Mouse (Mus musculus): Measurements from ENCODE around the gene Med6. TPM values are rescaled to one million over a fixed set of nuclear protein-coding genes. Genes with fewer than 3 reads are reported as not detected.

Gene Med6
- polyA plus RNA-seq (2014; fragmentation: Nextera tagmentation; extraction: Ambion mirVana), result 39.5 and 46.1 TPM in 2 replicates

DNA sequence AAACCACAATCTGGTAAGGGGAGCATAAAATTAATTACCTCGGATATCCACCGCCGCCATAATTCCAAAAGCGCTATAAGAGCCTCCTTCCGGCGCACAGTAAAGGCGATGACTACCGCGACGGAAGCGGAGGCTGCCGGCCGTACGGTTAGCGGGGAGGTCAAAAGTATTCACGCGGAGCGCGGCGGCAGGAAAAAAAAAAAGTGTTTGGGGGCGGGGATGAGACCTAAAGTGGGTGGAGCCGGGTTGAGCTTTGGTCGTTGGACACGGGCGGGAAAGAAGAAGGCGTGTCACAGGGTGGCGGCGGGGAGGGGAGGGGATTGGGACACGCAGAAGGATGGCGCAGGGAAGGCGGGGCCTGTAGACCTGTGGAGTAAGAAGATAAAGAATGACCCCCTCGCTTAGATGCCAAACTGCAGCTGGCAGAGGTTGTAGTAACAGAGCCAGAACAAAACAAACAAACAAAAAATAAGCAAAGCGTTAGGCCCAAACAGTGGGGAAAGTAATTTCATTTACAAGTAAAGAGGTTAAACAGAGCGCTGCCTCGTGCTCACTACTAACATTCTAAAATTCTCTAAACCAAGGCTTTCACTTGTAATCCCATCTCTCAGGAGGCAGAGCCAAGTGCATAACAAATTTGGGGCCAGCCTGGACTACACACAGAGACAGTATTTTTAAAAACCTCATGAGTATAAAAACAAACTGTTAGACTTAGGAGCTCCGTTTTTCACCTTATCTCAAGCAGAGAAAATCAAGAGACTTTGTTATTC is at the start of gene Med6:
Med6 (minus strand) TSS at position 107 of the 770 bp plus-strand sequence.
- Histone ChIP-seq H3K4me3 (ENCODE audit: low read depth, low read length) (peak within 1 kb of the TSS; percentile 79), H3K9me3 (ENCODE audit: control insufficient read depth, low read length) (no peaks in the 10 kb centered on the region), H3K27ac (ENCODE audit: low read depth, low read length) (peak within 1 kb of the TSS; percentile 52; the same call in 1 of the 2 replicates), H3K36me3 (ENCODE audit: control insufficient read depth, insufficient read depth, low read length) (peaks cover 3% of the 10 kb centered on the region), H3K4me2 (ENCODE audit: low read depth, low read length) (peak within 1 kb of the TSS; percentile 83), H3K9ac (replicated peaks; ENCODE audit: low read depth, low read length) (peak within 1 kb of the TSS; percentile 80), H3K4me1 (ENCODE audit: control insufficient read depth, insufficient read depth, low read length) (peaks cover 4% of the 10 kb centered on the region; the same call in 1 of the 2 replicates), H3K27me3 (ENCODE audit: control insufficient read depth, insufficient read depth, low read length) (no peaks in the 10 kb centered on the region)
- 4% methylated on average over 36 of the region's 36 CpGs for WGBS
- peak; percentile 98 for ATAC-seq (ENCODE audit: low read depth)

GRCm38 (mm10) chr12:81642361-81643082 is 47.7 kb upstream of the Med6 start:
- ATAC-seq (ENCODE audit: low read depth), result peak; percentile 56; the same call in 1 of the 2 replicates
- Histone ChIP-seq H3K27ac (ENCODE audit: low read depth, low read length) (no peak overlapping the region), H3K4me2 (ENCODE audit: low read depth, low read length) (no peak overlapping the region), H3K27me3 (ENCODE audit: control insufficient read depth, insufficient read depth, low read length) (no peaks in the 10 kb centered on the region), H3K4me1 (ENCODE audit: control insufficient read depth, insufficient read depth, low read length) (no peaks in the 10 kb centered on the region), H3K9ac (replicated peaks; ENCODE audit: low read depth, low read length) (no peak overlapping the region), H3K4me3 (ENCODE audit: low read depth, low read length) (no peak overlapping the region), H3K9me3 (ENCODE audit: control insufficient read depth, low read length) (no peaks in the 10 kb centered on the region), H3K36me3 (ENCODE audit: control insufficient read depth, insufficient read depth, low read length) (no peaks in the 10 kb centered on the region)
- 33% methylated on average over 11 of the region's 11 CpGs for WGBS

- Histone ChIP-seq H3K27ac (ENCODE audit: low read depth, low read length) (no peak overlapping the region), H3K4me1 (ENCODE audit: control insufficient read depth, insufficient read depth, low read length) (no peaks in the 10 kb centered on the region), H3K9me3 (ENCODE audit: control insufficient read depth, low read length) (no peaks in the 10 kb centered on the region), H3K27me3 (ENCODE audit: control insufficient read depth, insufficient read depth, low read length) (no peaks in the 10 kb centered on the region), H3K36me3 (ENCODE audit: control insufficient read depth, insufficient read depth, low read length) (no peaks in the 10 kb centered on the region), H3K4me3 (ENCODE audit: low read depth, low read length) (no peak overlapping the region), H3K4me2 (ENCODE audit: low read depth, low read length) (no peak overlapping the region), H3K9ac (replicated peaks; ENCODE audit: low read depth, low read length) (no peak overlapping the region)
- ATAC-seq (ENCODE audit: low read depth), result no peak
- whole genome bisulfite sequencing, result 52% methylated on average over 5 of the region's 5 CpGs
Observed at GRCm38 (mm10) chr12:81640656-81641055, 45.8 kb upstream of the Med6 start.

DNA sequence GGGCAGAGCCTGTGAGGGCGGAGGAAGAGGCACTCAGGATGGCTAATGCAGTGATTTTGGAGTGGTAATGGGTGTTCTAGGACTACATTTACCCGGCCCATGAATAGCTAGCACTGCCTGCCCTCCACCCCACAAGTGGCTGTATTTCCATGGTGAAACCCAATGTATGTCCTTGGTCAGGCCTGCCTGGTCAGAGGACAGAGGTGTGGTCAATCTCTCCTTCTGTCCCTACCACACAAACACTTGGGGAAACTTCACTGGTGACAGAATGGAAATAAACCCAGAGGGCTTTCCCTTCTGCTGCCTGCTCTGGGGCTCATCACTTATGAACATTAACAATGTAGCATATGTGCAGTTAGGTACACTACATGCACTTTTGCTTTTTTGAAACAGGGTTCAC is 38.4 kb upstream of the Med6 start:
- Histone ChIP-seq H3K9ac (replicated peaks; ENCODE audit: low read depth, low read length) (no peak overlapping the region), H3K4me3 (ENCODE audit: low read depth, low read length) (no peak overlapping the region)
- 85% methylated on average over 2 of the region's 2 CpGs for whole genome bisulfite sequencing

DNA sequence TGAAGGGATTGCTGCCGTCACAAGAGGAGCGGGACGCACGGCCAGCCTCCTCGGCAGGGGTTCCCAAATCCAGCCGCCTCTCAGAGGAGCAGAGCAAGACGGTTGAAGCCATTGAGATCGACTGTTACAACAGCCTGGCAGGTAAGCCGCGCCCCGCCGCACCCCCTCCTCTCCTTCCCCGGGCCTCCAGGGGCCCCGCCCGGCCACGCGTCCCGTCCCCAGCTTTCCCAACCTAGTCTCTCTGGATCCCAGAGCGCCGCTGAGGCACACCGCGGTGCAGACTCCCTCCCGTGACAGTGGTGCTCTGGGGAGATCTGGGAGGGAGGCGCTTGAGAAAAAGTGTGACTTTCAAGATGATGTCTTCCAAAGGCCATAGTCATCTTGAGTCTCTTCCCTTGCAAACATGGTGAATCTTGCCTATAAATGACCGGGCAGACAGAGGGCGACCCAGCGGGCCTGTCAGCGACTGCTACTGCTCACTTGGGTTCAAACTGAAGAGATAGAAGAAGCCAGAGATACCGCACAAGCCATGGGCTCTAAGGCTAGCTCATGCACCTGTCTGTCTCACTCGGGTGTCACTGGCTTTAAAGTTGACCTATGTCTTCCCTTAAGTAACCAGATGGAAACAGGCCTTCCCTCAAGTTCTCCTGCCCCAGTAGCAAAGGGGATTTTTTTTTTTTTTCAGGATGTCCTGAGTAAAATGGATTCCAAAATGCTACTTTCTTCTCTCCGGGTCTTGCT is 37.0 kb upstream of the Med6 start:
- under 1% methylated on average over 31 of the region's 31 CpGs for WGBS
- no peaks in the 10 kb centered on the region for H3K27me3 ChIP-seq (ENCODE audit: control insufficient read depth, insufficient read depth, low read length)
- H3K36me3 ChIP-seq (ENCODE audit: control insufficient read depth, insufficient read depth, low read length), result no peaks in the 10 kb centered on the region
- no peaks in the 10 kb centered on the region for H3K9me3 ChIP-seq (ENCODE audit: control insufficient read depth, low read length)
- peak overlapping the region; percentile 88 for H3K27ac ChIP-seq (ENCODE audit: low read depth, low read length)
- H3K4me1 ChIP-seq (ENCODE audit: control insufficient read depth, insufficient read depth, low read length), result 0 out of 2 replicates have a peak, but pooled peaks cover 13% of the 10 kb centered on the region
- ATAC-seq (ENCODE audit: low read depth), result peak; percentile 47
- peak overlapping the region; percentile 82 for H3K4me2 ChIP-seq (ENCODE audit: low read depth, low read length)
- peak overlapping the region; percentile 60 for H3K4me3 ChIP-seq (ENCODE audit: low read depth, low read length)
- peak overlapping the region; percentile 80 for H3K9ac ChIP-seq (replicated peaks; ENCODE audit: low read depth, low read length)

More for the DNA sequence above, 38.4 kb upstream of the Med6 start:
- H3K27me3 ChIP-seq (ENCODE audit: control insufficient read depth, insufficient read depth, low read length), result no peaks in the 10 kb centered on the region
- ATAC-seq (ENCODE audit: low read depth), result no peak
- H3K4me1 ChIP-seq (ENCODE audit: control insufficient read depth, insufficient read depth, low read length), result 0 out of 2 replicates have a peak, but pooled peaks cover 13% of the 10 kb centered on the region
- no peak overlapping the region for H3K27ac ChIP-seq (ENCODE audit: low read depth, low read length)
- no peaks in the 10 kb centered on the region for H3K36me3 ChIP-seq (ENCODE audit: control insufficient read depth, insufficient read depth, low read length)
- peak overlapping the region; percentile 82 for H3K4me2 ChIP-seq (ENCODE audit: low read depth, low read length)
- H3K9me3 ChIP-seq (ENCODE audit: control insufficient read depth, low read length), result no peaks in the 10 kb centered on the region

GRCm38 (mm10) chr12:81630915-81631660 is 36.3 kb upstream of the Med6 start, which contains the start of gene Ttc9:
Ttc9 (plus strand) TSS chr12:81631249.
- Histone ChIP-seq H3K27me3 (ENCODE audit: control insufficient read depth, insufficient read depth, low read length) (no peaks in the 10 kb centered on the region), H3K9me3 (ENCODE audit: control insufficient read depth, low read length) (no peaks in the 10 kb centered on the region), H3K9ac (replicated peaks; ENCODE audit: low read depth, low read length) (peak within 1 kb of the TSS; percentile 80), H3K4me2 (ENCODE audit: low read depth, low read length) (peak within 1 kb of the TSS; percentile 82), H3K4me3 (ENCODE audit: low read depth, low read length) (peak within 1 kb of the TSS; percentile 60), H3K4me1 (ENCODE audit: control insufficient read depth, insufficient read depth, low read length) (0 out of 2 replicates have a peak, but pooled peaks cover 13% of the 10 kb centered on the region), H3K36me3 (ENCODE audit: control insufficient read depth, insufficient read depth, low read length) (no peaks in the 10 kb centered on the region), H3K27ac (ENCODE audit: low read depth, low read length) (peak within 1 kb of the TSS; percentile 88)
- peak; percentile 82 for ATAC-seq (ENCODE audit: low read depth)
- under 1% methylated on average over 63 of the region's 82 CpGs for WGBS

DNA sequence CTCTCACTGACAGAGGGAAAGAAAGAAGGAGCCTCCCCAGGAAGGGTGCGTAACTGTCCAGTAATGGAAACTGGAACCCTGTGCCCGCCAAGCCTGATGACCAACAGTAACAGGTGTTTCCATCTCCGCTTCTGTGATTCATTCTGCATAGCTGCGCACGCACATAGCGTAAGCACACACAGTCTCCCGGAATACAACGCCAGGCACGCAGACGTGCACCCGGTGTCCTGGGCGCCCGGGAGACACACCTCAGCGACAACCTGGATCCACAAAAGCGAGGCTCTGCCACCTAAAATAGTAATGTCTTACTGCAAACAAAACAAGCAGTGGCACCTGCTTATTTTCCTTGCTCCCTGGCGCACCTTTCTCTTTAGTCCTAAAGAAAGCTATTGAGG is 35.7 kb upstream of the Med6 start:
- Histone ChIP-seq H3K4me2 (ENCODE audit: low read depth, low read length) (peak overlapping the region; percentile 82), H3K27ac (ENCODE audit: low read depth, low read length) (peak overlapping the region; percentile 88), H3K9ac (replicated peaks; ENCODE audit: low read depth, low read length) (peak overlapping the region; percentile 80), H3K9me3 (ENCODE audit: control insufficient read depth, low read length) (no peaks in the 10 kb centered on the region), H3K4me1 (ENCODE audit: control insufficient read depth, insufficient read depth, low read length) (0 out of 2 replicates have a peak, but pooled peaks cover 13% of the 10 kb centered on the region), H3K4me3 (ENCODE audit: low read depth, low read length) (peak overlapping the region; percentile 60), H3K27me3 (ENCODE audit: control insufficient read depth, insufficient read depth, low read length) (no peaks in the 10 kb centered on the region), H3K36me3 (ENCODE audit: control insufficient read depth, insufficient read depth, low read length) (no peaks in the 10 kb centered on the region)
- WGBS, result 2% methylated on average over 16 of the region's 16 CpGs
- peak; percentile 82 for ATAC-seq (ENCODE audit: low read depth)

- ATAC-seq (ENCODE audit: low read depth), result no peak
- no peak overlapping the region for H3K4me3 ChIP-seq (ENCODE audit: low read depth, low read length)
- 87% methylated on average over 4 of the region's 4 CpGs for WGBS
Observed at GRCm38 (mm10) chr12:81628091-81628490, 33.3 kb upstream of the Med6 start.

More at GRCm38 (mm10) chr12:81628091-81628490, 33.3 kb upstream of the Med6 start:
- Histone ChIP-seq H3K27ac (ENCODE audit: low read depth, low read length) (no peak overlapping the region), H3K4me1 (ENCODE audit: control insufficient read depth, insufficient read depth, low read length) (0 out of 2 replicates have a peak, but pooled peaks cover 13% of the 10 kb centered on the region), H3K36me3 (ENCODE audit: control insufficient read depth, insufficient read depth, low read length) (no peaks in the 10 kb centered on the region), H3K9me3 (ENCODE audit: control insufficient read depth, low read length) (no peaks in the 10 kb centered on the region), H3K27me3 (ENCODE audit: control insufficient read depth, insufficient read depth, low read length) (no peaks in the 10 kb centered on the region), H3K4me2 (ENCODE audit: low read depth, low read length) (no peak overlapping the region), H3K9ac (replicated peaks; ENCODE audit: low read depth, low read length) (no peak overlapping the region)
